Mouse (Mus musculus): ENCODE measurements around the gene Vcp.
"Not testable (repeated sequence)": the region's sequence is repeated elsewhere in the genome, so short reads cannot be mapped to it uniquely, and the experiment has no call there.

Gene Vcp

DNA sequence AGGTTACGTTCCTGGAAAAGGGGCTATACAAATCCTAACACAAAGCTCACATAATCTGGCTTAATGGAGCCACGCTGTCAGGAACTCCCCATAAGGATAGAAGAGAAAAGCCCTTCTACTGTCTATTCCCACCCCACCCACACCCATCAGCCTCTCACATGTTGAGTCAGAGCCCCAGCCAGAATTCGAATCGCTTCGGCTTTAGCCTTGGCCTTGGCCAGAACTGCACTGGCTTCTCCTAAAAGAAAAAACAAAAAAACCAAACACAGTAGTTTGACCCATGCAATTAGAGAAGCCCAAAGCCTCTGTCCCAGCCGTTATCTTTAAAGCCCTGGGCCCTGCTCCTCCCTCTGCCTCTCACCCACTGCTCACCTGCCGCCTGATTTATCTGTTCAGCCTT lies 28.8 kb upstream of the Vcp start:
- DNase-seq = no peak

DNA sequence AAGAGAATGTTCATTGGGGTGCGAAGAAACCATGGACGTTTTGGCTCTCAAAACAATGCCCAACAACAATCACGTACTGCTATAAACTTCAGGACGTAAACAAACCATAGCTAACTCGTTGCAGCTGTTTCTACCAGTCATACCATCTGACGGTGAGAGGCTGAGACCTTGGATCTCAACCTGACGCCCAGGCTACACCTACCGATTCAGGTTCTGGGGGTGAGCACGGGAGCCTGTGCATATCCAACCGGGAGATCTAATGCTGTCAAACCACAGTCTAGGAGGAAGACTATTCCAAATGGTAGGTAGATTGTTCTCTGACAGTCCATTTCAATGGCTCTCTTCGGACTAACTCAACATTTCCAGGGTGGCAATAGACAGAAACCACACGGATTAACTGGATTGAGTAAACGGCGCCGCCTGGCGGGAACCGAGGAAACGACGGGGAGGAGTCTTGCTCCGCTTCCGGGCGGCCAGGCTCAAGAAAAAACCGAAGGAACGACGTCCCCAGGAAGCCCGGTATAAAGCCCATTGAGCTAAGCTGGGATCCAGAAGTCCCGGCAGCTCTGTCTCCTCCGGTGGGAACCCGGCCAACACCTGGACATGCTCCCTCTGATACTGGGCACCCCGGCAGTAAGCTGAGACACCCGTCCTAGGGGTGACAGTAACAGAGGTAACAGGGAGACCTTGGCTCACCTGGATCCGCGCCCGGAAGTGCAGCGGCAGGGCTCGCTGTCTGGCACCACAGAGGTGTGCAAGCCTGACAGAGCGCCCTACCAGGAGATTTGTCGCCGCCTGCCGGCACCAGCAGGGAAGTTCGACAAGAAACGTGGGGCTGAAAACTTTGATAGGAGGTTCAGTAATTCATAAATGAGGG lies 25.0 kb upstream of the Vcp start, which contains the start of gene Pigo:
TSS of gene Pigo (minus strand) at position 736 of the 877 bp plus-strand sequence.
- peak; percentile 81 to 87 for DNase-seq

DNA sequence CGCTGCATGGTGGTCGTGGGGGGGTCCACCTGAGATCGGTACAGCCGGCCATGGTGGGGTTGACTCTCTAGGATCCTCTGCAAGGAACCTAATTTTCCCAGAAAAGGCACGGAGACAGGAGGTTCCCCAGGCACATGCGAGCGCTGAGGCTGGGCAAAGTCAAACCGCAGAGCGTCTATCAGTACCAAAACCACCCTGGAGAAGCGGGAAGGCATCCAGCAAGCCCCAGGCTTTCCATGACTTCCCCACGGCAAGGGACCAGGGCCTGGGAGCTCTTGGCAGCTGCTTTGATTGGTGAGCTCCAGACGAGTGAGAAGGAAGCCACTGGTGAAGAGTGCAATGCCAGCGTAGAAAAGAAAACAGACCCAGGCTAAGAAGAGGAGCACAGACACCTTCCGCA lies 24.4 kb upstream of the Vcp start:
- no peak for DNase-seq

DNA sequence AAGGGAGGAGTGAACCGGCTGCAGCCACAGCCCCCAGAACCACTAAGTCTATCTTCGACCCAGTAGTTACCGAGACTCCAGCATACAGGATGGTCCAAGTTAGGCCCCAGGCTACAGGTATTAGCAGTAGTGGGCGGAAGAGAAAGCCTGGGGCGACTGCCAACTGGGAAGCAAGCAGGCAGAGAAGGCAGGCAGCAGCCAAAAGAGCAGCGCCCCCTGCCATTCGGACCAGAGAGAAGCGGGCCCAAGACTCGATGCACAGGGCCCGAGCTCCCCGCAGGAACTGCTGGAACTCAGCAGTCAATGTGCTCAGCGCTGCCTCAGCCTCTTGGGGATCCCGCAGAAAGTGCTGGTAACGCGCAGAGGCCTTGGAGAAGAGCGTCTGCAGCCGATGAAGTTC lies 21.0 kb upstream of the Vcp start:
- DNase-seq = no peak

DNA sequence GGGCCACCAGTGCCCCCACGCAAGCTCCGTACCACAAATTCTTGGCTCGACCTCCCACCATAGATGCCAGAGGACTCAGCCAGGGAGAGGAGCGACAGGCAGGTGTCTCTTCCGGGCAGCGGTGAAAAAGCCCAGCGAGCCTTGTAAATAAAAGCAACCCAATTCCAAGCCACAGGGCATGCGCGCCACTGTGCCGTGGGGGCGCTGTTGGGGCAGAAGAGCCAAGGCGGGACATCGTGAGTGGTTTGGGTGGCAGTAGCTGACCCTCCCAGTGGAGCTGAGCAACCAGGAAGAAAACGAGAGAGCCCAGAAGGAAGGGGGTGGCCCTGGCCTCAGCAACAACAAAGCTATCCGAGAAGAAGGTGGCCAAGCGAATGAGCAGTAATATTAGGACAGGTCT lies 20.6 kb upstream of the Vcp start:
- DNase-seq = no peak

DNA sequence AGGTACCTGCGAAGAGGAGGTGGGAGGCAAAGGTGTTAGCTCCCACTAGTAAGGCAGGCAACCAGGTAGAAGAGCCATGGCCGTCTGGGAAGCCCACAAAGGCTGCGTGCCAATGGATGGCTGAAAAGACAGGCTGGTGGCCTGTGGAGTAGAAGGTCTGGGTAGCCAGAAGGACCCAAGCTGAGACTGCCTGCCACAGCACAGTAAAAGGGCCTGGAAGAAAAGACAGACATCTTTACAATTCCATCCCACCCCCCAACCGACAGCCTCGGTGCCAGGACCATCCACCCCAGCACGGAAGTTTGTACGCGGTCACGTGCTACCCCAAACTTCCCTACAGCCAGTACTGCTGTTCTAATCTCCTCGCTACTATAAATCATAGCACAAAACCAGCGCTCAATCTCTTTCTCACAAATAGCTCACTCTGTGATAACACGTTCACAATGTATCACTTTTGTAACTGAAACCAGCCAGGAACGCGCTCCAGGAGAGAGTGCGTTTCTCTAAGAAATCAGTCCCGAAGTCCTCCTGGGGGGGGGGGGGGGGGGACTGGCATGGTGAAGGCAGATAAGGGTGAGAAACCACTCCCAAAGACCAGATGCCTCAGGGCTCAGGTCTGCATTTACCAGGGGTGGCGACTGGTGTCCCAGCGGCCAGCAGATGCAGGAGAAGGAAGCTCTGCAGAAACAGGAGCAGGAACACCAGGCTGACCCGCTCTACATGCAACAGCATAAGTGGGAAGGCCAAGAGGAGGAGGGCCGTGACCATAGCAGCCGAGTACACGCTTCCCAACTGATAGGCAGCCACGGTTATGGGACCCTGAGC lies 19.5 kb upstream of the Vcp start:
- no peak for DNase-seq

DNA sequence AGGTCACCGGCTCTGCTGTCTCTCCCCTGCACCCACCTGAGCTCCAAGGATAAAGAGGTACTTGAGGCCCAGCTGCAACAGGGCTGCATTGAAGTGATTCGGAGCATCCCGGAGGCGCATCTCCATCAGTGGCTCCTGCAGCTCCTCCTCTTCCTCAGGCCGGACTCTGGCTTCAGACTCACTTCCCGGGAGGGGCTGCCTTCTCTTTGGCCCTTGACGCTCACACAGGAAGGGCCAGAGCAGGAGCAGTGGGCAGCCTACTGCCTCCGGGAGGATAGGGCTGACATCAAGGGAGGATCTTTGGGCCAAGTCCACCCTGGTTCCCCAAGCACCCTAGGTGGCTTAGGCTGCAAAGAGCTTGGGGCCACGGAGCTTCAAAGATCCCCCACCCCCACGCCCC lies 18.9 kb upstream of the Vcp start:
- no peak for DNase-seq

DNA sequence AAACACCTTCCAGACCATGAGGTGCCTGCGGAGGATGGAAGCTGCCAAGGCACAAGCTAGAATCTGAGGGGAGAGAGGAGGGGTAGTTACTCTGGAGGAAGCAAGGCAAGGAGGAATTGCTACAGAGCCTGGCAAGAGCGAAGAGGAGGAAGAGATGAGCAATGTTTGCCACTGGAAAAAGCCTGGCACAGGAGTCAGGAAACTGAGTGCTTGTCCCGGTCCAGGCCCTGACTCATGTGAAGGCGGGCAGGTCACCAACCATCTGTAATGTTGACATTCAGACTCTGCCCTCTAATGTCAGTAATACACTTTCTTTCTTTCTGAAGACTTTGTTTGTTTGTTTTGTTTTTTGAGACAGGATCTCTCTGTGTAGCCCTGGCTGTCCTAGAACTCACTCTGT lies 17.8 kb upstream of the Vcp start:
- DNase-seq = no peak

DNA sequence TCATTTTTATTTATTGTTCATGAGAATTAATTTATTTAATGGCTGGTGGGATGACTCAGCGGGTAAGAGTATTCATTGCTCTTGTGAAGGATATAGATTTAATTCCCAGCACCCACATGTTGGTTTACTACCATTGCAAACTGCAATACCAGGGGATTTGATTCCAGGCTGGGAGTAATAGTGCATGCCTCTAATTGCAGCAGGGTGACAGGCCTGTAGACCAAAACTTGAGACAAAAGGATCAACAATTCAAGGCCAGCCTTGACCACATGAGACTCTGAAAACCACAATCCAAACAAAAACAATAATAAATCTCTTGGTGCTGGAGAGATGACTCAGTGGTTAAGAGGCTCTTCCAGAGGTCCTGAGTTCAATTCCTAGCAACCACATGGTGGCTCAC lies 11.8 kb upstream of the Vcp start:
- DNase-seq = no peak

DNA sequence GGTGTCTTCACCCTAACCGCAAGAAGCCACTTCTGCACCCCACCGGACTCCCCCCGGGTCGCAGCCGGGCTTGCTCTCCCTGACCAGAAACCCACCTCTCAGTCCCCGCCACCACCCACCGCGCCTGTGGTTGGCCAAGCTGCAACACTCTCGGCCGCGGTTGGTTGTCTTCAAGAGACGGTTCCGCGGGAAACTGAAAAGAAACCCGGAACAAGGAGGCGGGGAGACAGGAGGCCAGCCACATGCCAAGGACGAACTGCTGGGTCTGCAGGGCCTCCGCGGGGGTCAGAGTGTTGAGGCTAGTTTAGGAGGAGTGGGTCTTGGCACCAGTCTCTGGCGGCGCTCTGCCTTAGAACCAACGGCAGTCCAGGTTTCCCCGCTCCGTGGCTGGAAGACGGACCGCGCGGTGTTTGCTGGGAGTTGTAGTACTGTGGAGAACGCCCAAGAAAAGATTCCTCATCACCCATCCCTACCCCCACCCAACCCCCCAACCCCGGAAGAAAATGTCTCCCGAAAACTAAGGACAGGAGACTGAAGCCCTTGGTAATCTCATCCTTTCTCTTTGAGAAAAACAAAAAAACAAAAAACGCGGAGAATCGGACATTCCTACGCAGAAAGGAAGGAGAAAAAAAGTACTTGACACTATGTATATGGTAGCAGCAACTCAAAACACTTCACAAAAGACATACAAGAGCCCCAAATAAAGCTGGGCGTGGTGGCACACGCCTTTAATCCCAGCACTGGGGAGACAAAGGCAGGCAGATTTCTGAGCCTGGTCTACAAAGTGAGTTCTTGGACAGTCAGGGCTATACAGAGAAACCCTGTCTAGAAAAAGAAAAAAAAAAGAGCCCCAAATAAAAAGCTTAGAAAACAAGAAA lies 10.1 kb upstream of the Vcp start, which contains the start of gene Fancg:
TSS of gene Fancg (minus strand) at position 346 of the 878 bp plus-strand sequence.
- peak; percentile 70 to 82 for DNase-seq

DNA sequence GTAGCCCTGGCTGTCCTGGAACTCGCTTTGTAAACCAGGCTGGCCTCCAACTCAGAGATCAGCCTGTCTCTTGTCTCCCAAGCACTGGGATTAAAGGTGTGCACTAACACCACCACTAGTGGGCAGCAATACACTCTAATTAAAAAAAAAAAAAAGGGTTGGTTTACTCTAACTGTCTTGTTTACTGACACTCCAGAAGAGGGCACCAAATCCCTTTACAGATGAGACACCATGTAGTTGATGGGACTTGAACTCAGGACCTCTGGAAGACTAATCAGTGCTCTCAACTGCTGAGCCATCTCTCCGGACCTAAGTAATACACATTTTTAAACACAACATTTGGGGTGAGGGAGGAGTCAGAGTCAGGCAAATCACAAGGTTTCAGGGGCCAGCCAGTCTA lies 5.5 kb upstream of the Vcp start:
- no peak for DNase-seq

DNA sequence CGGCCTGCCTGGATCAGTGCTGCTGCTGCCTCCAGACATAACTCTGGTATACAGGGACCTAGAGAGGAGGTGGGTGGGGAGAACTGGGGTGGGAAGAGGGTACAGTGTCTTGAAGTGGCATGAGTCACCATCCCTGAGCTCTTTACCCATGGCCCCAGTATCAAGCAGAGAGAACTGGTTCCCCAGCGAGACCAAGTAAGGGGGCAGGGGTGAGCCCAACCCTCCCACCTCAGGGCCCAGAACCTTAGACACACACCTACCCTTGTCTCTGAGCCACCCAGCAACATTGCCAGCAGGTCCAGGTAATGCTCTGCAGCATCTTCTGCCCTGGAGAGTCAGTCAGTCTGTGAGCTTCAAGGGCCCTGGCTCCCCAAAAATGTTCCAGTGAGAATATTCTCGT lies 4.6 kb upstream of the Vcp start:
- DNase-seq = no peak

DNA sequence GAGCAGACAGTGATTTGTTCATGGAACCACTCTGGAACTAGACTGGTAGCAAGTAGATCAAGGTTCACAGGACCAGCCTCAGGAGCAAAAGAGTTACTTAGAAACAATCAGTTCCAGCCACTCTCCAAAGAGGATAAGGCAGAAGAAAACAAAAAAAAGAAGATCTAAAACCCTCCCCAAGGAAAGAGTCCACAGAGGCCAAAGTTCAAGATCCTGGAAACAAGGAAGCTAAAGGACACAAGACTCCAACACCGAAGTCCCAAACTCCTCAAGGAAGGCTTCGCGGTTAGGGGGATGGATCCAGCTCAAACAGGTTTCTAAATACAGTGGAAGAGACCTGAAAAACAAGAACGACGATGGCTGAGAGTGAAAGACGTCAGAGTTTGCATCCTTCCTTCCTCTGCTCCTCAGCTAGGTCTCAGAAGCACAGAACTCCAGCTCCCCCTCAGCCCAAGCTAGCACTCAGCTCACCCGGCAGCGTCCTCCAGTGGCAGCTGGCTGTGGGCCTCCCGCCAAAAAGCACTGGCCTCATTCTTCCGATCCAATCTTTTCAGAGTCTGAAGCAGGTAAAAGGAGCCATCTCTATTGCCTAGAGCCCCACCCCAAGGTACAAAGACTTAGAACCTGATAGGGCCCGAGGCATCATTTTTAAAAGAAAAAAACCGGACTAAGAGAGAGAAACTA lies 2.6 kb upstream of the Vcp start:
- DNase-seq = no peak

DNA sequence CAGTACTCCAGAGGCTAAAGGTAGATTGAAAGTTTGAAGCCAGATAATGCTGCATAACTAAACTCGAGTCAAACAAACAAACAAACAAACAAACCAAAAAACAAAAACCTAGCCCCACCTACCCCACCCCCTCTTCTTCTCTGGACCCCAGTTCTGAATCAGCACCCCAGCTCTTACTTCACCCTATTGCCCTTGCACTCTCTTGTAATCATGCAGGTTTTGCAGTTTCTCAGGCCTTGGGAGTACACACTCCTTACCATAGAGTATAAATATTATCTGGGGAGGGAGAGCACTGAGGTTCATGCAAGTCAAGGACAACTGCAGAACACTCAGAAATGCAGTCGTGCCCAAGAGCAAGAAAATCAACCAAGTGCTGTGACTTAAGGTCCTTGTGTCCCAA lies 965 bp upstream of the Vcp start:
- DNase-seq = no peak

DNA sequence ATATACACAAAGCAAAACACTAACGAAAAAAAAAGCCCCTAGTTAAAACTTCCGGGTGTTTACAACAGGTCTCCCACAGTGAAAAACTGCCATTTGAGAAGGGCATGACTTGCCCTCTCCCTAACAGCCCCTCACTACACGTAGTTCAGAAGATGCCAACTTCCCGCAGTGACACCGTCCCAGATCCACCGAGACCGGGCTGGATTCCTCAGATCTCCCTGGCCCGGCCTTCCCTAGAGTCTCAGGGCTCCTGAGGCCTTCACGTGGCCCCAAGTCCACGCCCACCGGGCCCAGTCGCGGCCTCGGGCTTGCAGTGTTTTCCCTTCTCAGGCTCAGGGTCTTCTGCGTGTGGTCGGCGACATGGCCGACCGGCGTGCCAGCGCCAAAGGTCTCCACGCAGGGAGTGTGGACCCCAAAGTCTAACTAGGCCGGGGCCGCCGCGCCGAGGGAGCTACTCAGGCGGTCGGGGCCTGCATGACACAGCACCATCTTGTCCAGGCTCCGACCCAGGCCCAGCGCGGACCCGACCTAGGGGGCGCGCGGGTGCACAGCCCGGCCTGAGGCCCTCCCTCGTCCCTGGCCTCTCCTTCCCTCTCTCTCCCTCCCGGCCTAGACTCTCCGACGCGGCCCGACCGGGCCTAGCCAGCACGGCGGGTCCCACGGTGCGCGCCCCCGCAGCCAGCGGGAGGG lies 711 bp downstream of the Vcp start:
- DNase-seq = peak; percentile 65 to 76

DNA sequence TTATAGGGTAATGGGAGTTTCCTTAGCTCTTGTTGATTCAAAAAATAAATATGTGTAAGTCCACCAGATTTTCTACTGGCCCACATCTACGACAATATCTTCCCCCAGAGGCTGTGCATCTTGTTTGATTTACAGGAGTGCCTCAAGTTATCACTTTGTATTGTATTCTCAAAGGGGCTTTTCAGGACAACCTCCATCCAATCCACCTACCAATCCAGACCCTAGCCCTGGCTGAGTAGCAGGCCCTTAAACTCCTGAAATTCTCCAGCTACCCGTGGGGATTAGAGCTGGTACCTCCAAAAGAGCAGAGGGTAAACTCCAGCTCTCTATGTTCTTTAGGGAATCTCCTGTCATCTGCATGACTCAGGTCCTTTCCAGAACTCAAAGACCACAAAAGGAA lies 2.3 kb downstream of the Vcp start:
- DNase-seq = no peak

DNA sequence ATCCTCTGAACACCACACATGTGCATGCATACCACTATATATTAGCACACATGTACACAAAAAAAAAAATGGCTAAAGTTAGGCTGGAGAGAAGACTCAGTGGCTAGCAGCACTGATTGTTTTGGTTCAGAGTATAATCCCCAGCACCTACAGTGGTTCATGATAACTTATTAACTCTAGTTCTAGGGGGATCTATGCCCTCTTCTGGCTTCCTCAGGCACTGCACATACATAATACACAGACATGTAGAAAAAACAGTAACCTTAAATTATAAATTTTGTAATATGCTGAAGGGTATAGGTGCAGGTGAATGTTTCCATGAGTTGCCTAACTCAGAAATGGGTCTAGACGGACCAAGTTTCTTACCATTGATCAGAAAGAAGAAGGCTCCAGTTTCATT lies 12.0 kb downstream of the Vcp start:
- DNase-seq = no peak

DNA sequence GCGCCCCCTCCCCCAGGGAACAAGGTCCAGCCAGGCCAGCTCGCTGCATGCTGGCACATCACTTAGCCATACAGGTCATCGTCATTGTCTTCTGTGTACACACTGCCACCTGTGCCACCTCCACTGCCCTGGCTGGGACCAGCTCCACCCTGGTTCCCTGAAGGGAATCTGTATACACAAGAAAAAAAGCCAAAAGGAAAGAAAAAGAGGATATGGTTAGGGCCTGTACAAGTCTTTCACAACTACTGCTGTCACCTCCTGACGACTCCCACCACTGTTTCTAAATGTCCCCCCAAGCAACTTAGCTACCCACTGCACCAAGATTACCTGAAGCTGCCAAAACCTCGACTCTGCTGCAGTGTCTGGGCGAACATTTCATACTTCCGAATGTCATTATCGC lies 19.8 kb downstream of the Vcp start:
- not testable (repeated sequence) for DNase-seq

DNA sequence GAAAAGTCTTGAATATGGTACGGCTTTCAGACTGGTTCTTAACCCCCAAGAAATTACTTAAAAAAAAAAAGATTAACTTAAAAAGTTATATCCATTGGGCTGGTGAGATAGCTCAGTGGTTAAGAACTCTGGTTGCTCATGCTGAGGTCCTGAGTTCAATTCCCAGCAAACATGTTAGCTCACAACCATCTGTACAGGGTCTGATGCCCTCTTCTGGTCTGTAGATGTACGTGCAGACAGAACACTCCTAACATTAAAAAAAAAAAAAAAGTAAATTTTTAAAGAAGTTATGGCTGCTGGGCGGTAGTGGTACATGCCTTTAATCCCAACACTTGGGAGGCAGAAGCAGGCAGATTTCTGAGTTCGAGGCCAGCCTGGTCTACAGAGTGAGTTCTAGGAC lies 22.2 kb downstream of the Vcp start:
- no peak for DNase-seq

DNA sequence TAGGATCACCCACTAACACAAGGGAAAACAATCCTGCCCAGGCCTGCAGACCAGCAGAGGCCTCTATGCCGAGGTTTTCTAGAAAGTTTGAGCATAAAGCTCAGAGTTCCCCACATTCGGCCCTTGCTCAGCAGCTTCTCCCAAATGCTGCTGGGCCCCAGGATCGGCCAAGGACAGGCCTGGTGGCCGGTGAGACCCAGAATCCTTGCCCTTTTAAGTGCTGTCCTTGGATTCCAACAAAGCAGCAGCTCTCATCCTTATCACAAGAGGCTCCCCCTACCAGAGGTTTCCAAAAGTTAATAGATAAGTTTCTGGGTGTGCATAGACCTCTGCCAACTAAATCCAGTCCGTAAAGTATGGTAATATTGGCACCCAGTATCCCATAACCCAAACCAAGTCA lies 26.4 kb downstream of the Vcp start:
- no peak for DNase-seq

DNA sequence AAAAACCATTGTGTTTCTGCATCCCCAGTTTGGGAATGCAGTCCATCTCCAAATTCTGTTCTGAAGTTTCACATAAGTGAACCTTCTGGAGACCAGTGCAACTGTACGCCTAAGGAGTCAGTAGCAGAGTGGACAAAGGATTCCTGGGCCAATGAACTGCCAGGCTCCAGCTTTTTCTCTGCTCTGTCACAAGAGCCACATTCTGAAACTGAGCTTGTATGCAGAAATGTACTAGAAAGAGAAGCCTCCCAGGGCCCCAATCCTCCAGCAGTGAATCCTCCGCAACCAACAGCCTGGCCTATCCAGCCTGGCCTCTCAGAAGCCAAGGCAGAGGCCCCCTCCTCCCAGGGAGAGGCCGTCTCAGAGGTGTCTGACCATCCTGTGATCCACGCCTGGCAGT lies 27.4 kb downstream of the Vcp start:
- no peak for DNase-seq

DNA sequence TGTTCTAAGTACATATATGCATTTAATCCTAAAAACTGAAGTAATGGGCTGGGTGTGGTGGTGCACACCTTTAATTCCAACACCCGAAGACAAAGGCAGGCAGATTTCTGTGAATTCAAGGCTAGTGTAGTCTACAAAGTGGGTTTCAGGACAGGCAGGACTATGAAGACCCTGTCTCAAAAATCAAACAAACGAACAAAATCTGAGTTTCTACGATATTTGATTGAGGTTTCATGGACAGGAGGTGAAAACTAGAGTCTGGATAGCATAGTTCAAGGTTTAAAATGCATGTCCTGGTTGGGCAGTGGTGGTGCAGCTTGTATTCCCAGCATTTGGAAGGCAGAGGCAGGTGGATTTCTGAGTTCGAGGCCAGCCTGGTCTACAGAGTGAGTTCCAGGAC lies 31.0 kb downstream of the Vcp start, which contains the start of gene 1700022I11Rik:
TSS of gene 1700022I11Rik (plus strand) at position 301 of the 400 bp plus-strand sequence.
- no peak for DNase-seq

Data from spleen, adult 18-20 months (tissue).